Mouse (Mus musculus) megakaryocyte, embryonic 14.5 days (primary cell): ENCODE data around the gene Jakmip3.

Source experiments
- FLI1 ChIP-seq: IDR thresholded peaks from 2 replicates; pipeline ENCODE4 v1.6.1; 2012; ENCODE audit warnings: low read length, inconsistent platforms, mixed read lengths
- GATA1 ChIP-seq: IDR thresholded peaks from 3 replicates; pipeline ENCODE4 v1.6.1; 2012; ENCODE audit warnings: mixed read lengths, low read length, inconsistent platforms, borderline replicate concordance

DNA sequence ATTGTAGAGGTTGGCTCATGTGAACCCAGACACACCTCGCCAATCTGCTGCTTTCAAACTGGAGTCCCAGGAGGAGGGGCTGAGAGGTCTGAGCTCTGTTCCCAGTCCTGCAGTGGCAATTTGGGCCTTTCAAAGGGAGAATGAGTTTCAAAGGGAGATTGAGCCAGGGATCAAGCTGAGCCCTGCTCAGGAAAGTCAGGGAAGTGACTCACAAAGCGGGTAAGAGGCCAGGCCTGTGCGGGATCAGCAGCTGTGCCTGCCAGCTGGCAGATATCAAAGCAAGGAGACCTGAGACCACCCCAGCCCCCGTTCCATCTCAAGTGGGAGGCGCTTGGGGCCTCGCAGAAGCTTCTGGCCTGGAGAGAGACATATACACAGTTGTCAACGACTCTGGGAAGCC is 136.8 kb downstream of the Jakmip3 start:
- no peak for TF ChIP-seq GATA1
- TF ChIP-seq FLI1, result no peak
